Mouse (Mus musculus) forebrain, embryonic 11.5 days (tissue): ENCODE results near the gene Fbln2. TPM values are rescaled to one million over a fixed set of nuclear protein-coding genes. Genes with fewer than 3 reads are reported as not detected.

Experiments used
- ATAC-seq: fragments of 200-750 bp; cut with Nextera tagmentation; replicated peaks from 2 replicates; pipeline ENCODE4 v1.8.0; 2017; ENCODE audit warnings: moderate TSS enrichment; ENCODE audit not compliant: low FRiP score
- DNase-seq: peaks from one replicate; pipeline ENCODE4 v3.0.0-alpha.2; 2017; ENCODE audit warnings: low spot score
- H3K27ac ChIP-seq: fragments of 300-500 bp; sonication (generic); 2 replicates; pipeline ENCODE4 v1.5.1; 2014; ENCODE audit warnings: low read depth, low read length
- H3K27me3 ChIP-seq: fragments of 300-500 bp; sonication (generic); 2 replicates; pipeline ENCODE4 v1.6.1; 2014; ENCODE audit warnings: mild to moderate bottlenecking, low read length, mixed read lengths; ENCODE audit not compliant: control insufficient read depth, insufficient read depth
- H3K36me3 ChIP-seq: fragments of 300-500 bp; sonication (generic); 2 replicates; pipeline ENCODE4 v1.6.1; 2014; ENCODE audit warnings: mild to moderate bottlenecking, low read length, moderate library complexity, mixed read lengths; ENCODE audit not compliant: control insufficient read depth, insufficient read depth
- H3K4me1 ChIP-seq: fragments of 300-500 bp; sonication (generic); replicated peaks from 2 replicates; pipeline ENCODE4 v1.6.1; 2014; ENCODE audit warnings: low read length, mixed read lengths; ENCODE audit not compliant: control insufficient read depth, insufficient read depth
- H3K4me2 ChIP-seq: fragments of 300-500 bp; sonication (generic); 2 replicates; pipeline ENCODE4 v1.6.1; 2014; ENCODE audit warnings: low read depth, mild to moderate bottlenecking, low read length, moderate library complexity, mixed read lengths; ENCODE audit not compliant: severe bottlenecking
- H3K4me3 ChIP-seq: fragments of 300-500 bp; sonication (generic); 2 replicates; pipeline ENCODE4 v1.5.1; 2014; ENCODE audit warnings: low read depth, low read length
- H3K9ac ChIP-seq: fragments of 300-500 bp; sonication (generic); 2 replicates; pipeline ENCODE4 v1.6.1; 2014; ENCODE audit warnings: low read length
- H3K9me3 ChIP-seq: fragments of 300-500 bp; sonication (generic); 2 replicates; pipeline ENCODE4 v1.6.1; 2016; ENCODE audit warnings: low read length, mixed read lengths; ENCODE audit not compliant: control insufficient read depth
- WGBS: fragments of 180-500 bp; shearing (Covaris S2); extraction: QIAGEN DNeasy Blood & Tissue Kit; methylation state at CpG from one replicate; pipeline ENCODE4 v1.1.7; 2014; 5-methylcytosine and 5-hydroxymethylcytosine counted together
- polyA plus RNA-seq: library from polyadenylated mRNA; unstranded; fragments of >200 nt; fragmentation: Nextera tagmentation; extraction: Ambion mirVana; gene quantifications from 2 replicates; pipeline ENCODE4 v1.2.1, GENCODE M21; 2014

Gene Fbln2
- polyA plus RNA-seq, 1 experiment from 2014 or later: 38.9 TPM

DNA sequence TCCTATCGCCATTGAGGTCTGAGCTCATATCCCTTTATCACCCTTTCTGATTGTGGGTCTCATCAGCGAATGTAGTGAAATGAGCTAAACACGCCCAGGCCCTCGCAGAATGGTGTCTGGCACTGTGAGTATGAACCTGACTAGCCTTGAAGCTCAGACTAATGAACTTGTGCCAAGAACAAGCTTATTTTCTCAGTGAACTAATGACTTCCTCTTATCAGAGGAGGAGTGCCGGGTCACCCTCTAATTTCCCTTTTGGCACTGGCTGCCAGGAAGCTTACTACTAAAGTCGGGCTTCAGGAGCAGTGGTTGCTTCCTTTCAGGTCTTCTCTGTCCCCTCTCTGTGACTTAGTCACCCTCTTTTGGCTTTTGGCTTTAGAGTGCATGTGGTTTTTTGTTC is 12.7 kb downstream of the Fbln2 start:
- no peak for ATAC-seq
- H3K4me2 ChIP-seq: no peak overlapping the region
- H3K4me3 ChIP-seq: no peak overlapping the region
- no peak overlapping the region for H3K27ac ChIP-seq
- 88% methylated on average over 6 of the region's 6 CpGs for WGBS
- no peak for DNase-seq
- no peaks in the 10 kb centered on the region for H3K27me3 ChIP-seq
- no peaks in the 10 kb centered on the region for H3K9me3 ChIP-seq
- no peaks in the 10 kb centered on the region for H3K36me3 ChIP-seq
- no peak overlapping the region for H3K9ac ChIP-seq
- no peaks in the 10 kb centered on the region for H3K4me1 ChIP-seq

DNA sequence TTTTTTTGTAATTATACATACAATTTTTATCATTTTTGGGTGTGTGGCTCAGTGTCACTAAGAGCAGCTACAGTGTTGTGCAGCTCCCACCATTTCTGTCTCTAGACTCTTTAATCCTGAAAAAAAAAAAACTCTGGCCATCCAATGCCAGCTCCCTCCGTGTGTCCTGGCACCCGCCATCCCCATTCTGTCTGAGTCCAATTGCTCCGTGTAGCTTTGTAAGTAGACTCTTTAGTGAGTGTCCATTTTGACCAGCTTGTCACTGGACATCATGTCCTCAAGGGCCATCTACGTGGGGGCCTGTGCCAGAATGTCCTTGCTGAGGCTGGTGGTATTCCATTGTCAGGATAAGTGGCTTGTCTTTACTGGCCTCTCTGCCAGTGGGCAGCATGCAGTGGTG is 13.1 kb downstream of the Fbln2 start:
- Histone ChIP-seq H3K4me2 (no peak overlapping the region), H3K27me3 (no peaks in the 10 kb centered on the region), H3K9ac (no peak overlapping the region), H3K4me1 (no peaks in the 10 kb centered on the region), H3K9me3 (no peaks in the 10 kb centered on the region), H3K27ac (no peak overlapping the region), H3K4me3 (no peak overlapping the region), H3K36me3 (no peaks in the 10 kb centered on the region)
- ATAC-seq: no peak
- WGBS: 80% methylated on average over 4 of the region's 4 CpGs
- no peak for DNase-seq

DNA sequence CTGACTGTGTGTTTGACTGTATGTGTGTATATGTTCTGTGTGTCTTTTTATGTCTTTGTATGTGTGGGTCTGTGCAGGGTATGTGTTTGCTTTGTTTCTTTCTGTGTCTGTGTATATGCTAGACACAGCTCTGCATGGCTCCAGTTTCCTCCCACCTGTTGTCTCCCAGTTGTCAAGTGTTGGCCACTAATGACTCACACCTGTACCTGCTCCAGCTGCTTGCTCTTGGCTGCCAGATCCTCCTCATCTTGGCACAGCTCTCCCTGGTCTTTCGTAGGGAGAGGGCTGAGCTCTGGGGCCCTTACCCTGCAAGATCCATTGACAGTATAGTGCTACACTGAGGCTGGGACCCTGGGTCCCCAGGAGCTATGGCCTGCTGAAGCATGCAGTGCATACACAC is 13.8 kb downstream of the Fbln2 start:
- ATAC-seq: no peak
- 75% methylated on average over 1 of the region's 1 CpGs for WGBS
- no peaks in the 10 kb centered on the region for H3K4me1 ChIP-seq
- no peaks in the 10 kb centered on the region for H3K9me3 ChIP-seq
- no peaks in the 10 kb centered on the region for H3K27me3 ChIP-seq
- no peak for DNase-seq
- H3K36me3 ChIP-seq: no peaks in the 10 kb centered on the region
- H3K4me3 ChIP-seq: no peak overlapping the region
- H3K4me2 ChIP-seq: no peak overlapping the region
- H3K27ac ChIP-seq: no peak overlapping the region
- no peak overlapping the region for H3K9ac ChIP-seq

DNA sequence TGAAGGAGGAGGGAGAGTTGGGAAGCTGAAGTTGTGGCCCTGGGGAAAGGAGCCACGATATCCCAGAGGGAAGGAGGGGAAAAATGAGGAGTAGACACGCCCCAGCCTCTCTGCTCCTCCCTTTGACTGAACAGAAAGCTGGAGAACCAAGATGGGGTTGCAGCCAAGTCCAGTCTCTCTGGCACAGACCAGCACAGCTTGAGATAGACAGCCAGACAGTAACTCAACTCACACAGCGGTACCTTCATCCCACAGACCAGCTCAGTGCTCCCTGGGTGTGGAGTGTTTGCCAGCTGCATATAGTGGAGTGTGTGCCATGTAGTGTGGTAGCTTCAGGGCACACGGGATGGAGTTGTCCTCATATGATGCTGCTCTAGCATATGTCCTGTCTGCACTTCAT is 16.7 kb downstream of the Fbln2 start:
- H3K27ac ChIP-seq: no peak overlapping the region
- H3K9me3 ChIP-seq: no peaks in the 10 kb centered on the region
- H3K9ac ChIP-seq: no peak overlapping the region
- no peaks in the 10 kb centered on the region for H3K27me3 ChIP-seq
- no peaks in the 10 kb centered on the region for H3K4me1 ChIP-seq
- 82% methylated on average over 4 of the region's 4 CpGs for WGBS
- DNase-seq: no peak
- no peaks in the 10 kb centered on the region for H3K36me3 ChIP-seq
- H3K4me2 ChIP-seq: no peak overlapping the region
- H3K4me3 ChIP-seq: no peak overlapping the region
- no peak for ATAC-seq

DNA sequence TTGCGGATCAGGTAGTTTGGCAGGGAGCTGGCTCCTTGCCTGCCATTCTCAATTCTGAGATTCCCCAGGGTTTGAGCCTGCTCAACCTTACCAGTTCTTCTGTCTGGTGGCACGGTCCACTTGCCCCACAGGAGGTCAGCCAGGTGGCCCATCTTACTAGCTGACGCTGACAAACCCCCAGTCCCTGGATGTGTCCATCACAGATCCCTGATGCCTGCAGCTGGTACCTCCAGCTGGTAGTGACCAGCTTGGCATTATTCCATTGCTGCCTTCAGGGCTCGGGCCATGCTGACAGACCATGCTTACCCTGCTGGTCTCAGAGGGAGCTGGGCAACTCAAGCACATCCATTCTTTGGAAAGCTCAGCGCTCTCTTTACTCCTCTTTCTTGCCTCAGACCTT is 18.7 kb downstream of the Fbln2 start:
- H3K4me2 ChIP-seq: no peak overlapping the region
- no peaks in the 10 kb centered on the region for H3K36me3 ChIP-seq
- no peak for ATAC-seq
- no peaks in the 10 kb centered on the region for H3K27me3 ChIP-seq
- no peak overlapping the region for H3K27ac ChIP-seq
- H3K9me3 ChIP-seq: no peaks in the 10 kb centered on the region
- 90% methylated on average over 5 of the region's 5 CpGs for WGBS
- H3K4me1 ChIP-seq: 0 out of 2 replicates have a peak, but pooled peaks cover under 1% of the 10 kb centered on the region
- no peak overlapping the region for H3K4me3 ChIP-seq
- no peak overlapping the region for H3K9ac ChIP-seq
- no peak for DNase-seq

DNA sequence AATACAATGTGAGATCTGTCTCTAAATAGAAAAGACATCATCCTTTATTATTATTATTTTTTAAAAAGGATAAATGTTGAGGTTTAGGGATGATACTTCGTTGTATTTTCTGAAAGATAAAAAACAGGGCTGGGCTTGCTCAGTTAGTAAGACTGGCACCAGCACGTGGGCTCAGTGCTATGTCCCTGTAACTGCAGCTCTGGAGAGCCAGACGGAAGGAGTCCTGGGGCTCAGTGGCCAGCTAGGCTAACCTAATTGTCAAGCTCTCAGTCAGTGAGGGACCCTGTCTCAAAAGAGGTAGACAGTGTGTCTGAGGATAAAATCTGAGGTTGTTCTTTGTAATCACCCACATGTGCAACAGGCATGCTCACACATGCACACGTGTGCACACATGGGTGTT is 19.3 kb downstream of the Fbln2 start:
- no peak for DNase-seq
- 87% methylated on average over 4 of the region's 4 CpGs for WGBS
- H3K4me2 ChIP-seq: no peak overlapping the region
- no peak for ATAC-seq
- no peaks in the 10 kb centered on the region for H3K27me3 ChIP-seq
- H3K4me3 ChIP-seq: no peak overlapping the region
- H3K4me1 ChIP-seq: 0 out of 2 replicates have a peak, but pooled peaks cover 2% of the 10 kb centered on the region
- no peaks in the 10 kb centered on the region for H3K36me3 ChIP-seq
- H3K27ac ChIP-seq: no peak overlapping the region
- H3K9me3 ChIP-seq: no peaks in the 10 kb centered on the region
- H3K9ac ChIP-seq: no peak overlapping the region

DNA sequence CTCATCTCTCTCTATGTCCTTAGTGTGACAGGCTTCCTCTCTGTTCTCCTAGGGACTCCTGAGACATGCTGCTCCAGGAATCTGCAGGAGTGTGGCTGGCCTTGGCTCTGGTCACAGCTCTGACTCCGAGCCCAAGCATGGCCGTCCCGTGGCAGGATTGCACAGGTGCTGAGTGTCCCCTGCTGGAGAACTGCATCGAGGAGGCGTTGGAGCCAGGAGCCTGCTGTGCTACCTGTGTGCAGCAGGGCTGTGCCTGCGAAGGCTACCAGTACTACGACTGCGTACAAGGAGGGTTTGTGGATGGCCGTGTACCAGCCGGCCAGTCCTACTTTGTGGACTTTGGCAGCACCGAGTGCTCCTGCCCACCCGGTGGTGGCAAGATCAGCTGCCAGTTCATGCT is 20.8 kb downstream of the Fbln2 start:
- Histone ChIP-seq H3K9ac (no peak overlapping the region), H3K36me3 (no peaks in the 10 kb centered on the region), H3K27ac (no peak overlapping the region), H3K9me3 (no peaks in the 10 kb centered on the region), H3K27me3 (no peaks in the 10 kb centered on the region), H3K4me1 (0 out of 2 replicates have a peak, but pooled peaks cover 2% of the 10 kb centered on the region), H3K4me2 (no peak overlapping the region), H3K4me3 (no peak overlapping the region)
- no peak for ATAC-seq
- 87% methylated on average over 12 of the region's 12 CpGs for WGBS
- DNase-seq: no peak

DNA sequence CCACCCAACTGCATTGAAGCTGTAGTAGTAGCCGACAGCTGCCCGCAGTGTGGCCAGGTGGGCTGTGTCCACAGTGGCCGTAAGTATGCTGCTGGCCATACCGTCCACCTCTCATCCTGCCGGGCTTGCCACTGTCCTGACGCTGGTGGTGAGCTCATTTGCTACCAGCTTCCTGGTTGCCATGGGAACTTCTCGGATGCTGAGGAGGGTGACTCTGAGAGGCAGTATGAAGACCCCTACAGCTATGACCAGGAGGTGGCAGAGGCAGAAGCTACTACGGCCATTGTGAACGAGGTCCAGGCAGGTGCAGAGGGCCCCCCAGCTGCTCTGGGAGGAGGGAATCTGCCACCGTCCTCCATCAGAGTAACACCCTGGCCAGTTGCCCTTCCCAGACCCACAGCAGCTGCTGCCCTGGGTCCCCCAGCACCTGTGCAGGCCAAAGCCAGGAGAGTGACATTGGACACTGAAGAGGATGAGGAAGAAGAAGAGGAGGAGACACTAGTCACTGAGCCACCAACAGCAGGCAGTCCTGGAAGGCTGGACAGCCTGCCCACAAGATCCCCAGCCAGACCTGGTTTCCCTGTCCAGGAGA is 21.3 kb downstream of the Fbln2 start:
- H3K4me3 ChIP-seq: no peak overlapping the region
- no peaks in the 10 kb centered on the region for H3K36me3 ChIP-seq
- no peaks in the 10 kb centered on the region for H3K27me3 ChIP-seq
- no peak overlapping the region for H3K4me2 ChIP-seq
- H3K9me3 ChIP-seq: no peaks in the 10 kb centered on the region
- H3K4me1 ChIP-seq: 0 out of 2 replicates have a peak, but pooled peaks cover 2% of the 10 kb centered on the region
- DNase-seq: no peak
- no peak overlapping the region for H3K27ac ChIP-seq
- WGBS: 71% methylated on average over 10 of the region's 10 CpGs
- H3K9ac ChIP-seq: no peak overlapping the region
- ATAC-seq: no peak

DNA sequence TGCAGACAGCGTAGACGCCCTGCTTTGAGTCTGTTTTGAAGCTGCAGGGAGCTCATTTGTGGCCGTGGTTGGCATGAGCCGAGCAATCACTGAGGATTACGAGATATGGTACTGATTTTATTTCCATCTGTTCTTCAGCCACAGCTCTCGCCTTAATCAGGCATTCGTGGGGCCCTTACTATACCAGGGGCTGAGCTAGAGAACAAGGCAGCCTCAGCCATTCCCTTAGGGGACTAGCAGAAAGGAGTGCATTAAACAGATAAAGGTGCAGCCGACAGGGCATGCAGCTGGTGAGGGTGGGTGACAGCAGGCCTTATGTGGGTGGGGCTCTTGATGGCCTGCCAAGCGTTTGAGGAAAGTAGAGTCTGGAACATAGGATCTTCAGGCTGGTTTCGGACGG is 23.8 kb downstream of the Fbln2 start:
- H3K4me2 ChIP-seq: no peak overlapping the region
- H3K27ac ChIP-seq: no peak overlapping the region
- no peaks in the 10 kb centered on the region for H3K36me3 ChIP-seq
- H3K27me3 ChIP-seq: no peaks in the 10 kb centered on the region
- 0 out of 2 replicates have a peak, but pooled peaks cover 2% of the 10 kb centered on the region for H3K4me1 ChIP-seq
- no peaks in the 10 kb centered on the region for H3K9me3 ChIP-seq
- H3K9ac ChIP-seq: no peak overlapping the region
- ATAC-seq (no peak), DNase-seq (no peak)
- 55% methylated on average over 11 of the region's 11 CpGs for WGBS
- H3K4me3 ChIP-seq: no peak overlapping the region
